Mouse (Mus musculus) myocyte (in vitro differentiated cells): ENCODE measurements around the gene Il27. TPM values are rescaled to one million over a fixed set of nuclear protein-coding genes. Genes with fewer than 3 reads are reported as not detected.
A peak's percentile ranks its signal among the peaks of the same experiment; 100 is the strongest.

Source experiments
- H3K27me3 ChIP-seq: one replicate; pipeline ENCODE4 v1.6.1; 2011; ENCODE audit not compliant: control insufficient read depth, insufficient read depth, insufficient read length
- H3K36me3 ChIP-seq: one replicate; pipeline ENCODE4 v1.6.1; 2011; ENCODE audit not compliant: control insufficient read depth, insufficient read depth
- H3K4me2 ChIP-seq: one replicate; pipeline ENCODE4 v1.6.1; 2011; ENCODE audit warnings: low read depth, control low read depth
- H3K4me3 ChIP-seq: one replicate; pipeline ENCODE4 v1.5.1; 2011; ENCODE audit warnings: mild to moderate bottlenecking, control low read depth, moderate library complexity
- H3K79me2 ChIP-seq: one replicate; pipeline ENCODE4 v1.6.1; 2011; ENCODE audit not compliant: control insufficient read depth, insufficient read depth
- H3ac ChIP-seq: one replicate; pipeline ENCODE4 v1.6.1; 2011; ENCODE audit not compliant: control insufficient read depth, insufficient read length
- CEBPB ChIP-seq: IDR thresholded peaks from 2 replicates; pipeline ENCODE4 v1.6.1; 2011; ENCODE audit warnings: mild to moderate bottlenecking, moderate library complexity; ENCODE audit not compliant: poor library complexity, insufficient read depth, severe bottlenecking
- E2F4 ChIP-seq: IDR thresholded peaks from one replicate; pipeline ENCODE4 v1.6.1; 2011; ENCODE audit warnings: mild to moderate bottlenecking, control low read depth, moderate library complexity; ENCODE audit not compliant: insufficient read depth
- MAX ChIP-seq: IDR thresholded peaks from one replicate; pipeline ENCODE4 v1.6.1; 2011; ENCODE audit warnings: low read depth, mild to moderate bottlenecking, control low read depth
- MYOD1 ChIP-seq, 3 experiments: IDR thresholded peaks; one replicate each; pipeline ENCODE4 v1.6.1; 2011; ENCODE audit warnings: control low read depth in 2 of 3, low read depth in 2 of 3, mild to moderate bottlenecking in 2 of 3, moderate library complexity in 1 of 3; ENCODE audit not compliant: insufficient read length in 2 of 3, control insufficient read depth in 1 of 3
- MYOG ChIP-seq, 3 experiments: IDR thresholded peaks; one replicate each; pipeline ENCODE4 v1.6.1; 2011; ENCODE audit warnings: control low read depth in 2 of 3, low read depth in 2 of 3, mild to moderate bottlenecking in 2 of 3; ENCODE audit not compliant: insufficient read length in 2 of 3, control insufficient read depth in 1 of 3, insufficient read depth in 1 of 3
- POLR2A ChIP-seq: IDR thresholded peaks from one replicate; pipeline ENCODE4 v1.6.1; 2011; ENCODE audit warnings: low read depth, mild to moderate bottlenecking, control low read depth, moderate library complexity; ENCODE audit not compliant: insufficient read length
- POLR2AphosphoS2 ChIP-seq: IDR thresholded peaks from one replicate; pipeline ENCODE4 v1.6.1; 2011; ENCODE audit warnings: low read depth, control low read depth; ENCODE audit not compliant: insufficient read length
- REST ChIP-seq: IDR thresholded peaks from one replicate; pipeline ENCODE4 v1.6.1; 2011; ENCODE audit warnings: mild to moderate bottlenecking, control low read depth, moderate library complexity; ENCODE audit not compliant: insufficient read depth, insufficient read length
- SRF ChIP-seq: IDR thresholded peaks from one replicate; pipeline ENCODE4 v1.6.1; 2011; ENCODE audit warnings: low read depth; ENCODE audit not compliant: control insufficient read depth, insufficient read length
- TCF12 ChIP-seq: IDR thresholded peaks from one replicate; pipeline ENCODE4 v1.6.1; 2011; ENCODE audit warnings: mild to moderate bottlenecking, control low read depth; ENCODE audit not compliant: poor library complexity, insufficient read depth, severe bottlenecking
- TCF3 ChIP-seq: IDR thresholded peaks from one replicate; pipeline ENCODE4 v1.6.1; 2011; ENCODE audit warnings: low read depth, control low read depth; ENCODE audit not compliant: insufficient read length
- USF1 ChIP-seq: IDR thresholded peaks from one replicate; pipeline ENCODE4 v1.6.1; 2011; ENCODE audit warnings: low read depth, mild to moderate bottlenecking, control low read depth, moderate library complexity
- polyA plus RNA-seq: library from polyadenylated mRNA; unstranded; fragments of >200 nt; fragmentation: generic; extraction: Trizol; gene quantifications from one replicate; pipeline ENCODE4 v1.2.1, GENCODE M21; 2012; ENCODE audit warnings: missing spikeins

Il27 gene
- polyA plus RNA-seq, 1 experiment = not detected

DNA sequence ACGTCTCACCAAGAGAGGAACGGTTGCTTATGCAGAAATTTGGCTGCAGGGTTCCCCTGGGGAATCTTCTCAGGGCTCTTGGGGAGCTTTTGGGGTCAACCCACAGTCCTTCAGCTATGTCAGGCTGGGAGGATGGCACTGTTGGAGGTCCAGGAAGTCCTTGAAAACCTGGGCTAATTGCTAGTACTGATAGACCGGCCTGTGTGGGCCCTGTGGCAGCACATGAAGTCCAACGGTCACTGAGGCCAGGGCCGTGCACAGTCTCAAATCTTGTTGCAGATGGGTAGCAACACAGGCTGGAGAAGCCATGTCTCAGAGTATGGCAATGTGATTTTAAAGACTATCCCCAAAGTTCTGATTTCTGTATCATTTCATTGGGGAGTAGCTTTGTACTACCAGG, 13.1 kb upstream of the Il27 start:
- Histone ChIP-seq H3K79me2 (no peaks in the 10 kb centered on the region), H3ac (no peak overlapping the region), H3K4me2 (no peak overlapping the region), H3K36me3 (no peaks in the 10 kb centered on the region), H3K4me3 (no peak overlapping the region), H3K27me3 (no peaks in the 10 kb centered on the region)
- TF ChIP-seq REST (no peak), POLR2AphosphoS2 (no peak), TCF3 (no peak), MYOG (IDR thresholded peaks at IDR 0.05; ENCODE audit: control insufficient read depth in 1 of 3, insufficient read depth in 1 of 3, insufficient read length in 2 of 3, low read depth in 2 of 3) (no peak), POLR2A (no peak), USF1 (no peak), SRF (no peak), TCF12 (no peak), E2F4 (no peak), CEBPB (no peak), MYOD1 (IDR thresholded peaks at IDR 0.05; ENCODE audit: control insufficient read depth in 1 of 3, insufficient read length in 2 of 3, low read depth in 2 of 3) (no peak), MAX (no peak)

DNA sequence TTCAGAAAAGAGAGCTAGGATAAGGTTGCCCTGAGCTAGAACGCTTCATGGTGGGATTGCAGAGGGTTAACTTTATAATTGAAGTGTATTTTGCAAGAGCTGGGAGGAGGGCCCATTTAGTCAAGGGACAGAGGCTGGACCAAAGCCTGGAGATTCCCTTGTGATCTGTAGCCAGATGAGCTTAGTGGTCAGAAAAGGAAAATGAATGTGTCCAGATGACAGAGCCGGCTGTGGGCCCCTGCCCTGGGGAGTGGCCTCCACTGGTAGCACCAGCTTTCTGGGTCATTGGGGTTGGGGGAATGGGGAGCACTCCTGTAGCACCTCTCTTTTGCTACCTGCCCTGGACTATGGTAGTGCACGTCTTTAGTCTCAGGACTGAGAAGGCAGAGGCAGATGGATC, 12.3 kb upstream of the Il27 start:
- peak overlapping the region; percentile 18 for H3K4me2 ChIP-seq
- no peak overlapping the region for H3ac ChIP-seq
- H3K79me2 ChIP-seq = no peaks in the 10 kb centered on the region
- TF ChIP-seq MAX = no peak
- TF ChIP-seq MYOD1 (IDR thresholded peaks at IDR 0.05; ENCODE audit: control insufficient read depth in 1 of 3, insufficient read length in 2 of 3, low read depth in 2 of 3) = no peak
- no peak for TF ChIP-seq MYOG (IDR thresholded peaks at IDR 0.05; ENCODE audit: control insufficient read depth in 1 of 3, insufficient read depth in 1 of 3, insufficient read length in 2 of 3, low read depth in 2 of 3)
- no peak for TF ChIP-seq TCF3
- no peak for TF ChIP-seq REST
- peak; percentile 62; the same call in 1 of the 2 replicates for TF ChIP-seq CEBPB
- H3K4me3 ChIP-seq = no peak overlapping the region
- no peaks in the 10 kb centered on the region for H3K36me3 ChIP-seq
- H3K27me3 ChIP-seq = no peaks in the 10 kb centered on the region

- no peak for TF ChIP-seq CEBPB
- no peak for TF ChIP-seq TCF12
- no peak for TF ChIP-seq MYOD1 (IDR thresholded peaks at IDR 0.05; ENCODE audit: control insufficient read depth in 1 of 3, insufficient read length in 2 of 3, low read depth in 2 of 3)
- TF ChIP-seq REST = no peak
- no peak for TF ChIP-seq POLR2AphosphoS2
- no peak for TF ChIP-seq POLR2A
- no peak for TF ChIP-seq E2F4
- TF ChIP-seq TCF3 = no peak
- no peak for TF ChIP-seq USF1
- no peak for TF ChIP-seq MAX
- TF ChIP-seq SRF = no peak
- no peak for TF ChIP-seq MYOG (IDR thresholded peaks at IDR 0.05; ENCODE audit: control insufficient read depth in 1 of 3, insufficient read depth in 1 of 3, insufficient read length in 2 of 3, low read depth in 2 of 3)
- Histone ChIP-seq H3K36me3 (no peaks in the 10 kb centered on the region), H3K27me3 (no peaks in the 10 kb centered on the region), H3ac (no peak overlapping the region), H3K4me3 (no peak overlapping the region), H3K4me2 (peak overlapping the region; percentile 18), H3K79me2 (no peaks in the 10 kb centered on the region)
These were observed 11.9 kb upstream of the Il27 start for GRCm38 (mm10) chr7:126606611-126607010.

DNA sequence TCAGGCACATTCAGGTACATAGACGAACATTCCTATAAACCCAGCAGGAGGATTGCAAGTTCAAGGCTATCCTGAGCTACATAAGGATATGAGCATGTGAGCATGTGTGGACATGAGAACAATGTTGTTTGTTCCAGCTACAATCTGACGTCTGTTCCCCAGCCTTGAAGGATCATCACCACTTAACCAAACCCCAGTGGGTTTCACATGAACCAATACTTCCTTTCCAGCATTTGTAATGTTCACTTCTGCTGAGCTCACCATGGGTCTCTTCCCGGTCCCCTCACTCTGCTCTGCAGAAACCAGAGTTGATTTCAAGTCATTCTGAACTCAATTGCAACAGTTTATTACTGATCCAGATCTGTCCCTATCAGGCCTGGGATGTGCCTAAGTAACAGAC, 7.9 kb upstream of the Il27 start:
- Histone ChIP-seq H3K4me3 (no peak overlapping the region), H3K79me2 (no peaks in the 10 kb centered on the region), H3K36me3 (no peaks in the 10 kb centered on the region), H3K27me3 (no peaks in the 10 kb centered on the region), H3K4me2 (no peak overlapping the region), H3ac (no peak overlapping the region)
- TF ChIP-seq POLR2A = no peak
- TF ChIP-seq REST = no peak
- no peak for TF ChIP-seq USF1
- TF ChIP-seq MYOG (IDR thresholded peaks at IDR 0.05; ENCODE audit: control insufficient read depth in 1 of 3, insufficient read depth in 1 of 3, insufficient read length in 2 of 3, low read depth in 2 of 3) = no peak
- no peak for TF ChIP-seq TCF3
- no peak for TF ChIP-seq SRF
- no peak for TF ChIP-seq MYOD1 (IDR thresholded peaks at IDR 0.05; ENCODE audit: control insufficient read depth in 1 of 3, insufficient read length in 2 of 3, low read depth in 2 of 3)
- no peak for TF ChIP-seq MAX
- TF ChIP-seq TCF12 = no peak
- no peak for TF ChIP-seq CEBPB
- TF ChIP-seq POLR2AphosphoS2 = no peak
- no peak for TF ChIP-seq E2F4

GRCm38 (mm10) chr7:126601896-126602295, 7.2 kb upstream of the Il27 start:
- H3K4me2 ChIP-seq = no peak overlapping the region
- H3K27me3 ChIP-seq = no peaks in the 10 kb centered on the region
- no peak overlapping the region for H3K4me3 ChIP-seq
- H3K36me3 ChIP-seq = no peaks in the 10 kb centered on the region
- H3ac ChIP-seq = no peak overlapping the region
- no peak for TF ChIP-seq POLR2AphosphoS2
- TF ChIP-seq MAX = no peak
- no peak for TF ChIP-seq MYOD1 (IDR thresholded peaks at IDR 0.05; ENCODE audit: control insufficient read depth in 1 of 3, insufficient read length in 2 of 3, low read depth in 2 of 3)
- TF ChIP-seq E2F4 = no peak
- no peak for TF ChIP-seq SRF
- TF ChIP-seq TCF12 = no peak
- TF ChIP-seq POLR2A = no peak
- H3K79me2 ChIP-seq = no peaks in the 10 kb centered on the region
